9 mouse cellular contexts compared by ENCODE assay signal in genomic region chr16:31475123-31475968, GRCm38 (mm10). TPM values are rescaled to one million over a fixed set of nuclear protein-coding genes. Genes with fewer than 3 reads are reported as not detected.
A peak's percentile ranks its signal among the peaks of the same experiment; 100 is the strongest.
DNase-seq lines count a peak whose midpoint lies in the region; ATAC-seq lines count a peak whose summit lies in the region.
"Had no signal": no experiment of that assay in that cellular context is flagged by ENCODE, and none has a peak within 500 bp of the region (broad histone marks: within the 10 kb centered on the region; RNA-seq: fewer than 3 reads in every experiment).

No protein-coding gene starts in this region.

- no peak for ATAC-seq in hindbrain, embryonic 14.5 days (ENCODE audit: low FRiP score)
- ATAC-seq in hindbrain, embryonic 12.5 days (ENCODE audit: low FRiP score) = no peak
- ATAC-seq in neural tube, embryonic 15.5 days (ENCODE audit: low FRiP score) = no peak

- no peaks in the 10 kb centered on the region for H3K36me3 ChIP-seq in hindbrain, embryonic 14.5 days (replicated peaks; ENCODE audit: control insufficient read depth, insufficient read depth)
- H3K36me3 ChIP-seq in hindbrain, embryonic 12.5 days = no peaks in the 10 kb centered on the region
- no peaks in the 10 kb centered on the region for H3K36me3 ChIP-seq in neural tube, embryonic 15.5 days

- 0 out of 2 replicates have a peak, but pooled peaks cover 8% of the 10 kb centered on the region for H3K9me3 ChIP-seq in hindbrain, embryonic 14.5 days (ENCODE audit: control insufficient read depth, low read length)
- peaks cover 5% of the 10 kb centered on the region; the same call in 1 of the 2 replicates for H3K9me3 ChIP-seq in hindbrain, embryonic 12.5 days (replicated peaks)
- H3K9me3 ChIP-seq in neural tube, embryonic 15.5 days (replicated peaks) = 0 out of 2 replicates have a peak, but pooled peaks cover 6% of the 10 kb centered on the region

- H3K9ac ChIP-seq in hindbrain, embryonic 14.5 days = no peak overlapping the region
- H3K9ac ChIP-seq in hindbrain, embryonic 12.5 days = no peak overlapping the region
- H3K9ac ChIP-seq in neural tube, embryonic 15.5 days (replicated peaks) = no peak overlapping the region

- H3K27me3 ChIP-seq in hindbrain, embryonic 14.5 days (ENCODE audit: control insufficient read depth, insufficient read depth, low read length) = no peaks in the 10 kb centered on the region
- peaks cover 3% of the 10 kb centered on the region; the same call in 1 of the 2 replicates for H3K27me3 ChIP-seq in hindbrain, embryonic 12.5 days
- no peaks in the 10 kb centered on the region for H3K27me3 ChIP-seq in neural tube, embryonic 15.5 days (replicated peaks)
- H3K27me3 ChIP-seq: CH12.LX had no signal

- peak; percentile 26 for DNase-seq in hindbrain, embryonic 14.5 days (ENCODE audit: low spot score)
- DNase-seq in cerebellum, adult 8-10 months = peak; percentile 80
- peak; percentile 57 for DNase-seq in gastrocnemius, adult 18-20 months (ENCODE audit: low spot score)
- no peak for DNase-seq in urinary bladder, adult 18-20 months (ENCODE audit: low spot score in 2 of 2)
- DNase-seq in right cerebral cortex, adult 18-20 months = no peak
- DNase-seq in Muller cell, postnatal 12 days (ENCODE audit: inconsistent ontology term) = no peak

- 62% methylated on average over 9 of the region's 9 CpGs for WGBS in hindbrain, embryonic 14.5 days
- 72% methylated on average over 9 of the region's 9 CpGs for WGBS in hindbrain, embryonic 12.5 days
- 49% methylated on average over 9 of the region's 9 CpGs for WGBS in neural tube, embryonic 15.5 days

- H3K27ac ChIP-seq in hindbrain, embryonic 14.5 days = 0 out of 2 replicates have a peak overlapping the region, but pooled peaks have one; percentile 32
- no peak overlapping the region for H3K27ac ChIP-seq in hindbrain, embryonic 12.5 days
- H3K27ac ChIP-seq in neural tube, embryonic 15.5 days (replicated peaks) = peak overlapping the region; percentile 51

- no peak overlapping the region for H3K4me3 ChIP-seq in hindbrain, embryonic 14.5 days (replicated peaks; ENCODE audit: low read length)
- H3K4me3 ChIP-seq in hindbrain, embryonic 12.5 days = no peak overlapping the region
- no peak overlapping the region for H3K4me3 ChIP-seq in neural tube, embryonic 15.5 days (replicated peaks)

- H3K4me1 ChIP-seq in hindbrain, embryonic 14.5 days (replicated peaks; ENCODE audit: control insufficient read depth, insufficient read depth, low read length) = peaks cover 4% of the 10 kb centered on the region; the same call in 1 of the 2 replicates
- H3K4me1 ChIP-seq in hindbrain, embryonic 12.5 days = peaks cover 11% of the 10 kb centered on the region; the same call in 1 of the 2 replicates
- peaks cover 15% of the 10 kb centered on the region for H3K4me1 ChIP-seq in neural tube, embryonic 15.5 days

- H3K4me2 ChIP-seq in hindbrain, embryonic 14.5 days (replicated peaks) = no peak overlapping the region
- no peak overlapping the region for H3K4me2 ChIP-seq in hindbrain, embryonic 12.5 days (replicated peaks)
- H3K4me2 ChIP-seq in neural tube, embryonic 15.5 days = no peak overlapping the region

RNA-seq across cellular contexts. Expression of gene Bdh1, which starts 53.3 kb away (rescaled TPM):
- 92.7 and 118 TPM in 2 replicates for polyA plus RNA-seq in hindbrain, embryonic 14.5 days (2014; fragmentation: Nextera tagmentation; extraction: Ambion mirVana)
- 45.5 and 55.7 TPM in 2 replicates for polyA plus RNA-seq in hindbrain, embryonic 12.5 days (2016; fragmentation: Nextera tagmentation; extraction: Ambion mirVana)
- 100 to 1,000 TPM in 1 of 2 experiments, 10 to 100 TPM in 1; 61.4 to 145 TPM for total RNA-seq in gastrocnemius, adult 18-20 months (2021)
- polyA plus RNA-seq in neural tube, embryonic 15.5 days (2015; fragmentation: Nextera tagmentation; extraction: Ambion mirVana) = 123 and 143 TPM in 2 replicates

Comparison
In these comparisons a context has a peak if more than half of its experiments do, and no peak if none do; other contexts are left out.
1. DNase-seq: peak in hindbrain, embryonic 14.5 days (single experiment), cerebellum, adult 8-10 months (single experiment) and gastrocnemius, adult 18-20 months (single experiment); none in urinary bladder, adult 18-20 months (0 of 2), right cerebral cortex, adult 18-20 months (single experiment) and Muller cell, postnatal 12 days (single experiment).